Mouse (Mus musculus) adrenal gland, postnatal 10 days (tissue): ENCODE results near the gene Slc36a4. TPM values are rescaled to one million over a fixed set of nuclear protein-coding genes. Genes with fewer than 3 reads are reported as not detected.
A peak's percentile ranks its signal among the peaks of the same experiment; 100 is the strongest.

Experiments
- DNase-seq: peaks from one replicate; pipeline ENCODE4 v3.0.0; 2021; ENCODE audit warnings: mixed read lengths
- long read RNA-seq, 2 experiments: library from polyadenylated mRNA; stranded (forward); transcript quantifications; one replicate each; pipeline ENCODE4 v2.0.0; 2021
- total RNA-seq, 2 experiments: library from RNA; stranded (reverse); gene quantifications; 2 replicates each; pipeline ENCODE4 v1.2.3; 2021

Gene Slc36a4
- total RNA-seq = 10 to 100 TPM; 25.8 to 26.9 TPM
- long read RNA-seq, experiment 1, full-length matches to known transcripts = 7 of 16 reads
- long read RNA-seq, experiment 1, partial matches to known transcripts = 1 of 16 reads
- long read RNA-seq, experiment 1, other reads (novel, unspliced or antisense) = 8 of 16 reads
- long read RNA-seq, experiment 2, full-length matches to known transcripts = 4 of 13 reads
- long read RNA-seq, experiment 2, partial matches to known transcripts = 0 of 13 reads
- long read RNA-seq, experiment 2, other reads (novel, unspliced or antisense) = 9 of 13 reads

- DNase-seq = peak; percentile 90
Observed at GRCm38 (mm10) chr9:15709599-15710381, at the start of gene Slc36a4. Slc36a4 (plus strand) TSS chr9:15709738.

DNA sequence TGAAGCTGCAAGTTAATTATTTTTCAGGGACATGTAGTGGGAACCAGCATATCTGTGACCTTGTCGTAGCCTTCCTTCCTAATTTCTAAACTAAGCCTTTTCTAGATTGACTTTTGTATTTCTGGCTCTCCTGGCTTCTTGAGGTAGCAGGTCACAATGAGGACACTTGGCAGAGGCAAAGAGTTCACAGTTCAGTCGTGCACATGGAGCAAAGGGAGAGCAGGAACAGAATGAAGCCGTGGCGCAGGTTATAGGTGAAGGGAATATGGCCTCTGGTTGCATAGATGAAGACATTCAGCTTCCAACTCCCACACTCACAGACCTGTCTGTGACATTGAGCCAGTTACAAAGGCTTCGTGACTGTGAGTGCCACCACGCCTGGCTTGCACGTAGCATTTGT lies 44.9 kb upstream of the Slc36a4 start:
- no peak for DNase-seq

GRCm38 (mm10) chr9:15669452-15669851 lies 40.1 kb upstream of the Slc36a4 start:
- DNase-seq = no peak

DNA sequence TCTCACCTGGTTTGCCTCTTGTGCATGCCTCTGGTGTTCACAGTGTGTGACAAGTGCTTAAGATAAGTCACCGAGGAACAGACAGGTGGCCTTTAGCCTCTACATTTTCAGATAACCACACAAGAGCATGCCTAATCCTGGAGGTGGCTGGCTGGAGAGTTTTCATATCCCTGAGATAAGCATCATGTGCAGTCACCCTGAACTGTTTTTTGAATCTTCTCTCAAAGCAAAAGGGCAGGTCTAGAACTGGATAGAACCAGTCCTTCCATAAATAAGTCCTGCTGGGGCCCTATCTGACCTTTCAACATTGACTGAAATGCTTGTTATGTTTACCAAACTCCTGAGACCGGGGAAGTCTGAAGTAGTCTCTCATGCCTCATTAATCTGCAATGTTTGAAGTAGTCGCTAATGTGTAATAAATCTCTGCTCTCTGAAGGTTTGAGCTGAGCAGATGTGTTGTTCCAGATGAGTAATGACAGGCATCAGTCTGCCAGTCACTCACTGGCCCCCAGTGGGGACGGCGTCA lies 39.5 kb upstream of the Slc36a4 start:
- DNase-seq = no peak

DNA sequence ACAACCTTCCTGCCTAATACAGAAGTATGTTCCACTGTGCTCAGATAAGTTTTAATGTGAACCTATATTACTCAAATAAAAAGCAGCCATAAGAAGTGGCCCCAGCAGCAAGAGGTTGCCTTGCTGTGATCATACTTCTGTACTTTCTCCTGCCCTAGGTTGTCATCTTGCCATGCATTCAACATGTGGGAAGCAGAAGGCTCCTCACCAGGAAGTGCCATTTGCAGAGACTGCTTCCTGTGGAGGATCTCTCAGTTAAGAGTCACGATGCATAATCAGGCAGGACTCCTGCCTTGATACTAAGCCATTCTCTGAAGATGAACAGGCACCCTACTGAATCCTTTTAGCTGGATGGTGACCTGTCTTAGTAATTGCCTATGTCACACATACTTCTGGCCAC lies 37.3 kb upstream of the Slc36a4 start:
- DNase-seq = no peak

DNA sequence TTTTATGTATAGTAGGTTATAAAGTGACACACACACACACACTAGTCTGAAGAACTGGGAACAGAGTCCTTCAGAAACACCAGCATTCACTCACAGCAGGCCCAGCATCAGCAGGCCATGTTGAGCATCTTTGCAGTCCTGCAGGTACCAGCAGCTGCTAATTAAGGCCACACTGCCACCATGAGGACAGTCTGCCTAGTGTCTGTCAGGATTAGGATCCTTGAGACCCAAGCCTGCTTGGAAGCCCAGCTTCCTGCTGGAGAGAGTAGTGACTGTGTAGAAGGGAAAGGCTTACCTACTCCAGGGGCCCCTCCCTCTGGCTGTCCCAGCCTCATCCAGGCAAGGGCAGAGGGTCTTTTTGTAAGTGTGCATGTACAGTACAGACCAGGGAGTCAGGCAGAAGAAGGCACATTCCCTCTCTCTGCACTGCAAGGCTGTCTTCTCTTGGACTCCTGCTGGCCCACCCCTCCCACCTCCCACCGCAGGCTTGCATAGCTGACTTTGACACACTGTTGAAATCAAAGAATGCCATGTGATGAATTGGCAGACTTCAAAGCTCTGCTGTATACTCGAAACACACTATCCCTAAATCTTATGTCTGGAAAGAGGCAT lies 27.6 kb upstream of the Slc36a4 start:
- DNase-seq = peak; percentile 85

- peak; percentile 84 for DNase-seq
Observed at GRCm38 (mm10) chr9:15685215-15685614, 24.3 kb upstream of the Slc36a4 start.

DNA sequence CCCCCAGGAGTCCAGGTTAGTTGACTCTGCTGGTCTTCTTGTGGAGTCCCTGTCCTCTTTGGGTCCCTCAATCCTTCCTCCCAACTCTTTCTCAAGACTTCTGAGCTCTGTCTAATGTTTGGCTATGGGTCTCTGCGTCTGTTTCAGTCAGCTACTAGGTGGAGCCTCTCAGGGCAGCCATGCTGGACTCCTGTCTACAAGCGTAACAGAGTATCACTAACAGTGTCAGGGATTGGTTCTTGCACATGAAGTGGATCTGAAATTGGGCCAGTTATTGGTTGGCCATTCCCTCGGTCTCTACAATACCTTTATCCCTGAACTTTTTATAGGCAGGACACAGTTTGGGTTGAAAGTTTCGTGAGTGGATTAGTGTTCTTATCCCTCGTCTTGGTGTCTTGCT lies 22.2 kb upstream of the Slc36a4 start:
- no peak for DNase-seq

DNA sequence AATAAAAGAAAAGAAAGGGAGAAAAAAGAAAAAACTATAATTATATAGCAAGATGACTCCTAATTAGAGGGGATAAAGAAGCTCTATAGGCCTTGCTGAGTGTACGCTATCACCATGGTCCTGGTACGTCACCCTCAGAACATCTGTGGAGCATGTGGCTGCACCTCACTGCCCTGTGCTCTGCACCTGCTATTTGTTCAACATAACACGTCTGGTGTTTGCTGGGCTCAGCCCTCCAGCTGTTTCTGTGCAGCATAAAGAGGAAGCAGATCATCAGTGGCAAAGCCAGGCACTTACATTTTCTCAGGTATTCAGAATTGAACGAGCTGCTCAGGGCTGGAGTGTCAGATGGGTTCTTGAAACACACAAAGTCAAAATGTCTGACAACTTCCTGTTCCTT lies 15.7 kb upstream of the Slc36a4 start:
- DNase-seq = no peak

- DNase-seq = no peak
Observed at GRCm38 (mm10) chr9:15694989-15695388, 14.5 kb upstream of the Slc36a4 start.

GRCm38 (mm10) chr9:15705706-15706105 lies 3.8 kb upstream of the Slc36a4 start:
- no peak for DNase-seq

DNA sequence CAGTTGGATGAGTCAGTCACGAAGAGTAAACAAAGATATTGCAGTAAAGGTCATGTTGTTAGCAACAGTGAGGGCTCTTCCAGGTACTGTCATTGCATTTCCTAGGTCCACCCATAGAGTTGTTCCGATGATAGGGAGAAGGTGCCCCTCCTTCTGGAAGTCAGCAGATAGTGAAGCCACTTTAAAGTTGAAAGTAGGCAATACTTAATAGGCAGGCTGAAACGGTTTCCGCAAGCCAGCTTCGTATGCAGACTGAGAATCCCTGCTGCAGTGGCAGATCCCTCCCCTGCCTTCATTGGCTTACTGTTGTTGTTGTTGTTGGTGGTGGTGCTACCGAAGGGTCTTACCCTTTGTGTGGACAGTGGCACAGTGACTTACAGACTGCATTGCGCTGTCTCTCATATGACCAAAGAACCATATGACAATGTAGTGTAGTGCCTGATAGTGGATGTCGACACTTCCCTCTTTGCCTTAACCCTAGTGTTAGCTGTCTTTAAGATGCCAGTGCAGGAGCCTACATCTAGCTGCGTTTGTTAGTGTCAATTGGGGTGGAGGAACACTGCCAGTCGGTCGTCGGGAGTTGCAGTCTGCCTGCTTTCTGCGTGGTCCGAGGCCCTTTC lies 449 bp upstream of the Slc36a4 start:
- DNase-seq = peak; percentile 24

DNA sequence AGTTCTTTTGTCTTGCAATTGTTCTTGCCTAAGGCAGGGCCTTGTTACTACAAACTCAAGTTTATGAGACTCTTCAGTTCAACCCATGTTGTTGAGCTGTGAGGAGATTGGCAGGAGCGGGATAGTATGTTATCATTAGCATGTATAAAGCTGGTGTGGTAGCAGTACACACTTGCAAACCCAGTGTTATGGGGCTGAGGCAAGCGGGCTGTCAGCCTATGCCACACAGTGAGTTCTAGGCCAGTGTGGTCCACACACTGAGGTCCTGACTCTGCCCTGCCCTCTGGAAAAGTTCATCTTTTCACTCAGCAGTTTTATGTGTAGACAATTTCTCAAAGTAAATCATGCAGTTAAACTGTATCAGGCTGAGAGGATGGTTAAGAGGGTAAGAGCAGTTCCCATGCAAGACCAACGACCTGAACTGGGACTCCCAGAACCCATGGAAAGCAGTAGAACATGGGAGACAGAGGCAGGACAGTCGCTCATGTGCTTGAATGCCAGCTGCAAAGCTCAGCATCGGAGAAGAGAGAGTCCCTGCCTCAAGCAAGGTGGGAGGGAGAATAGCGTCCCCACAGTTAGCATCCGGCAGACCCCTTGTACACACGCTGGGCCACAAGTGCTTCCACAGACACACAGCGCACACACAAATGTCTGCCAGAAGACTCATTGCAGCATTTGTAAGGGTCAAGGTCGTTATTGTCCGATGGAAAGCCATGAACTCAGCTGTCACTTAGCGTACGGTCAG lies 1.5 kb downstream of the Slc36a4 start:
- DNase-seq = no peak

GRCm38 (mm10) chr9:15711676-15712075 lies 2.1 kb downstream of the Slc36a4 start:
- DNase-seq = no peak

GRCm38 (mm10) chr9:15714792-15715191 lies 5.3 kb downstream of the Slc36a4 start:
- no peak for DNase-seq

GRCm38 (mm10) chr9:15715193-15715989 lies 5.9 kb downstream of the Slc36a4 start:
- DNase-seq = no peak

DNA sequence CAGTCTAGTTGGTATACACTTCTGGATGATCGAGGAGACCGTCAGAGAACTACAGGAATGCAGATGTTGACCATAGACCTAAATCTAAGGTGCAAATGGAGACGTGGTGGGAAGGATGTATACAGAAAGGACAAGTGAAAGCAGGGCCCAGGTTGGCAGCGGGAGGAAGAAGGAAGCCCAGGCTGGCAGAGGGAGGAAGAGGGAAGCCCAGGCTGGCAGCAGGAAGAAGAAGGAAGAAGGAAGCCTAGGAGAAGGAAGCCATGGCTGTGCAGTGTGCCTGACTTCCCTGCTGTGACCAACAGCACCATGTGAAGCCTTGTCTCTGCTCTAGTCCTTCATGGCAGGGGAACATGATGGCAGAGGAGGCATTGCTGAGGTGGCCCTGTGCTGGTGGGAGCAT lies 7.8 kb downstream of the Slc36a4 start:
- no peak for DNase-seq

- no peak for DNase-seq
Observed at GRCm38 (mm10) chr9:15718295-15718694, 8.8 kb downstream of the Slc36a4 start.

DNA sequence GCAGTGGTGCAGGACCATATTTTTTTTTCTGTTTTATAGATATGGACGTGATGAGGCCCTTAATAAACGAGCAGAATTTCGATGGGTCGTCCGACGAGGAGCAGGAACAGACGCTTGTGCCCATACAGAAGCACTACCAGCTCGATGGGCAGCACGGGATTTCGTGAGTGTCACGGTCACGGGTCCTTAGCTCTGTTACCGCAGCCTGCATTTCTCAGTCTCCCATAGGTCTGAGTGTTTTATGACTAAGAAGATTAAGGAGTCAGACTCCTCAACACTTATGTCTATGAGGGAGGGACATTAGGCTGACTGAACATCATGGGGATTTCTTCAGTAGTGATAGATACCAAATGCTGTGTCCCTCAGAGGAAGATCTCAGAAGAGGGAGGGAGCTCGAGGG lies 10.1 kb downstream of the Slc36a4 start:
- no peak for DNase-seq

- no peak for DNase-seq
Observed at GRCm38 (mm10) chr9:15720556-15720955, 11.0 kb downstream of the Slc36a4 start.

DNA sequence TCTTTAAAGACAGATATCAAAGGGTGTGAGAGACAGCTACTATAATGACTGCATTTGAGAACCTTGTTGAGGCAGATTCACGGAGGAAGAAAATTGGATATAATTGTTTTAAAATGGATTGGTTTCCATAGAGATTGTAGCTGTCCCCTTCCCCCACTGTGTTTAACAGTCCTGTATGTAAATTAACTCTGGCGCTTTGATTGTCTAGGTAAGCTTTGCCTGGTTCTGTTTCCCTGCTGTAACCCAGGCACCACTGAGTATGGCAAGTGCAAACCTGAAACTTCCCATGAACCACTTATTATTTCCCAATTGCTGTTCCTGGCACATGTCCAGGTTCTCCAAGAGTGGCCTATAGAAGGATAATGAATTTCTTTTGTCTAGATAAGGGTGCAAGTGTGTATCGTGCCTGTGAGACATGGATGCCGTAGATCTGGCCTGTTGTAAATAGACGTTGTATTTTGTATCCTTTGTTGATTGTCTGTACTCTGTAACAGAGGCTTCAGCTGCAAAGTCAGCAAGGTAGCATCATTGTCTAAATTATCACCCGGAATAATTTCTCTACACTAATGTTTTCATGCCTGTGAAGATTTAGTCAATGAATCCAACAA lies 11.8 kb downstream of the Slc36a4 start:
- DNase-seq = no peak
